Mouse (Mus musculus) spleen, adult 2 months (tissue): Measurements from ENCODE around the gene Clic3.

Experiments
- CTCF ChIP-seq: fragments of 200-500 bp; IDR thresholded peaks from 2 replicates; pipeline ENCODE4 v1.5.1; 2011; ENCODE audit warnings: mild to moderate bottlenecking, inconsistent platforms; ENCODE audit not compliant: insufficient read depth, insufficient read length, insufficient replicate concordance; ENCODE audit errors: extremely low read depth
- POLR2A ChIP-seq: fragments of 200-500 bp; IDR thresholded peaks from 2 replicates; pipeline ENCODE4 v1.6.1; 2011; ENCODE audit warnings: low read depth, low read length, inconsistent platforms

GRCm38 (mm10) chr2:25428442-25429236, 28.0 kb upstream of the Clic3 start, which contains the start of gene Abca2:
- TF ChIP-seq CTCF (peak; percentile 94), POLR2A (no peak)
